Mouse (Mus musculus) lung, adult 2 months (tissue): ENCODE measurements around the gene Gm28035.

Source experiments
- CTCF ChIP-seq: fragments of 200-500 bp; IDR thresholded peaks from 2 replicates; pipeline ENCODE4 v1.5.1; 2011; ENCODE audit warnings: mild to moderate bottlenecking, low read length, control low read depth; ENCODE audit not compliant: insufficient read depth
- POLR2A ChIP-seq: fragments of 200-500 bp; IDR thresholded peaks from 2 replicates; pipeline ENCODE4 v1.6.1; 2011; ENCODE audit warnings: low read depth, mild to moderate bottlenecking, control low read depth, low read length, borderline replicate concordance; ENCODE audit errors: extremely low read depth

GRCm38 (mm10) chr2:30299525-30299924 is 59.2 kb downstream of the Gm28035 start:
- TF ChIP-seq CTCF: no peak
- TF ChIP-seq POLR2A: no peak
